1 mouse cellular context compared by ENCODE assay signal in genomic region chr2:172290474-172290873, GRCm38 (mm10).
TF ChIP-seq lines count a peak whose summit lies in the region.

No protein-coding gene starts in this region.

TF ChIP-seq in MEL, 35 proteins besides CTCF, POLR2A, EP300 and RAD21 (continued from another document):
- TF ChIP-seq NRF1 (IDR thresholded peaks at IDR 0.05; ENCODE audit: insufficient read depth, low read depth, low read length, poor library complexity, severe bottlenecking) (no peak), MYB (IDR thresholded peaks at IDR 0.05; ENCODE audit: low read depth, low read length) (0 out of 2 replicates have a peak, but pooled peaks have one; percentile 27), HCFC1 (IDR thresholded peaks at IDR 0.05; ENCODE audit: low read depth, low read length) (peak; percentile 66), ELF1 (IDR thresholded peaks at IDR 0.05; ENCODE audit: low read depth, low read length) (no peak), SMC3 (IDR thresholded peaks at IDR 0.05; ENCODE audit: low read depth, low read length) (no peak), NELFE (IDR thresholded peaks at IDR 0.05; ENCODE audit: low read depth, low read length) (peak; percentile 43), POLR2AphosphoS5 (IDR thresholded peaks at IDR 0.05; ENCODE audit: borderline replicate concordance, low read depth, low read length) (no peak), MAX (IDR thresholded peaks at IDR 0.05; ENCODE audit: low read length) (peak; percentile 75), MEF2A (IDR thresholded peaks at IDR 0.05; ENCODE audit: extremely low read depth, insufficient replicate concordance, low read depth, low read length, poor library complexity, severe bottlenecking) (no peak), TBP (IDR thresholded peaks at IDR 0.05; ENCODE audit: low read depth, low read length) (0 out of 2 replicates have a peak, but pooled peaks have one; percentile 48), ZMIZ1 (IDR thresholded peaks at IDR 0.05; ENCODE audit: low read depth, low read length) (peak; percentile 75; the same call in 1 of the 2 replicates), CHD2 (IDR thresholded peaks at IDR 0.05; ENCODE audit: low read length) (peak; percentile 27; the same call in 1 of the 2 replicates), POLR2AphosphoS2 (IDR thresholded peaks at IDR 0.05; ENCODE audit: low read length) (peak; percentile 64; the same call in 1 of the 2 replicates), TAL1 (IDR thresholded peaks at IDR 0.05; ENCODE audit: low read length) (peak; percentile 92), MXI1 (IDR thresholded peaks at IDR 0.05; ENCODE audit: low read depth, low read length) (peak; percentile 91), UBTF (IDR thresholded peaks at IDR 0.05; ENCODE audit: borderline replicate concordance, insufficient read depth, low read depth, low read length) (no peak), GATA1 (IDR thresholded peaks at IDR 0.05; ENCODE audit: low read depth, low read length) (peak; percentile 88), TCF12 (IDR thresholded peaks at IDR 0.05; ENCODE audit: low read depth, low read length) (peak; percentile 97), MAZ (IDR thresholded peaks at IDR 0.05; ENCODE audit: low read depth, low read length) (peak; percentile 97)
TF ChIP-seq in MEL: peak in this region for 21.
